Mouse (Mus musculus): ENCODE results near the gene Olfr1477.
"Not testable (repeated sequence)": the region's sequence is repeated elsewhere in the genome, so short reads cannot be mapped to it uniquely, and the experiment has no call there.

The Olfr1477 gene

GRCm38 (mm10) chr19:13500246-13500645, at the start of gene Olfr1477:
Gene Olfr1477, plus strand, starts transcription at chr19:13500546.
- DNase-seq, result no peak

DNA sequence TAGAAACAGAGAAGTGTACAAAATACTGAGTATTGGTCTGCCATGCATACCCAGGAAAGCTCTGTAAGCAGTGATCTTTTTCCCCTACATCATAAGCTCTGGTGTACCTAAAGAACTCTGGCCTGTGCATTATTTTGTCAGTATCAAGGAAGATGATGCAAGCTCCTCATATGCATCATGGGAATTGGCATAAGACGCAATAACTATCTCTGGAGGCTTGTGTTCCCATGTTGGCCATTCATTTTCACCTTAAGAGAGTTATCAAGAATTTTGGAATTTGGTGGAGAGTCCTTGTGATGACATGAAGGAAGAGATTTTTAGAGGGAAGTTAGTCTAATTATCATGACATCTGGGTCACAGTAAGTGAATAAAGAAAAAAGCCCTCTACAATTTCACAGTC, 44.4 kb upstream of the Olfr1477 start, which contains the start of gene Olfr1472:
Gene Olfr1472 (minus strand): TSS at position 101 of the 400 bp plus-strand sequence.
- DNase-seq, result no peak

GRCm38 (mm10) chr19:13469265-13469664, 31.1 kb upstream of the Olfr1477 start, which contains the start of gene Olfr1474:
Gene Olfr1474, plus strand, starts transcription at chr19:13469565.
- not testable (repeated sequence) for DNase-seq

DNA sequence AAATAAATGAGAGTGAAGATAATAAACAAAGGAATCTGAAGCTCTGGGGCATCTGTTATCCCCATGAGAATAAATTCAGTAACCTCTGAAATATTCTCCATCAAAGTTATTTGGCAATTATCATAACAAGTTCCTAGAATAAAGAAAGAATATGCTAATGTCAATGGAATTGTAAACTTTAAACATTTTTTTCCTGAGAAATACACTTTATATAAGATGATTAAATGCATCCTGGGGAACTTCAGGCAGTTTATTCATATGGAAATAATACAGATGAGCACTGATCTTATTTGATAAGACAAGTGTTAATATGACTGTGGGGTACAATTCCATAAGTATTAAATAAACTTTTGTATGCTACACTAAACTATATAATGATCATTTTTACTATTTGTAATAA, 20.2 kb upstream of the Olfr1477 start, which contains the start of gene Olfr1475:
Gene Olfr1475 (minus strand): TSS at position 101 of the 400 bp plus-strand sequence.
- DNase-seq, result no peak

DNA sequence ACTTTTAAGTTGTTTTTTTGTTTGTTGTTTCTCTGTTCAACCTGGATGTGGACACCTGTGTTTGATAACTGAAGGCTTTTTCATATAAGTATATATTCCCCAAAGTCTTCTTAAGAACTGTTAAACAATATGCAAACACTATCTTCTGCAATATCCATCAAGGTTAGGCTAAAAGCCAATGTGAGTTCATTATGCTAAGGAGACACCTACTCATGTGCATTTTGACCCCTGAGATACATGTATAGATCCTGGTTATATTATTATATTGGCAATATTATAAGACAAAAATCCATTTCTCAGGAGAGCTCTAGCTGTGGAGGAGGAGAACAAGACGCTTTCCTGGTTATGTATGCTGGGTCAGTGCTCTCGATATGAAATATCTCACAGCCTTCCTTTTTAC, 27.3 kb downstream of the Olfr1477 start, which contains the start of gene Olfr1480:
Gene Olfr1480 (plus strand): TSS at position 301 of the 400 bp plus-strand sequence.
- DNase-seq, result no peak

All from right cerebral cortex, postnatal 4 days (tissue).